Mouse (Mus musculus): Measurements from ENCODE around the gene Sema4d.
A peak's percentile ranks its signal among the peaks of the same experiment; 100 is the strongest.

GRCm38 (mm10) chr13:51792135-51792573 is 1.4 kb downstream of the Sema4d start:
- TF ChIP-seq POLR2A (IDR thresholded peaks at IDR 0.05; ENCODE audit: borderline replicate concordance, control insufficient read depth, low read depth, low read length), result 0 out of 2 replicates have a peak, but pooled peaks have one; percentile 38
- TF ChIP-seq CTCF (IDR thresholded peaks at IDR 0.05; ENCODE audit: control insufficient read depth, insufficient read depth, low read length), result no peak
